Mouse (Mus musculus) brain, embryonic 14.5 days (tissue): Measurements from ENCODE around the gene Tmem121b.

Experiments
- CTCF ChIP-seq: fragments of 200-500 bp; IDR thresholded peaks from 2 replicates; pipeline ENCODE4 v1.5.1; 2012; ENCODE audit warnings: inconsistent platforms, mild to moderate bottlenecking, moderate library complexity, borderline replicate concordance; ENCODE audit not compliant: insufficient read depth, insufficient read length; ENCODE audit errors: extremely low read depth
- POLR2A ChIP-seq: fragments of 200-500 bp; IDR thresholded peaks from 2 replicates; pipeline ENCODE4 v1.6.1; 2012; ENCODE audit warnings: mild to moderate bottlenecking, inconsistent platforms, borderline replicate concordance; ENCODE audit not compliant: poor library complexity, insufficient read depth, insufficient read length, severe bottlenecking; ENCODE audit errors: extremely low read depth

DNA sequence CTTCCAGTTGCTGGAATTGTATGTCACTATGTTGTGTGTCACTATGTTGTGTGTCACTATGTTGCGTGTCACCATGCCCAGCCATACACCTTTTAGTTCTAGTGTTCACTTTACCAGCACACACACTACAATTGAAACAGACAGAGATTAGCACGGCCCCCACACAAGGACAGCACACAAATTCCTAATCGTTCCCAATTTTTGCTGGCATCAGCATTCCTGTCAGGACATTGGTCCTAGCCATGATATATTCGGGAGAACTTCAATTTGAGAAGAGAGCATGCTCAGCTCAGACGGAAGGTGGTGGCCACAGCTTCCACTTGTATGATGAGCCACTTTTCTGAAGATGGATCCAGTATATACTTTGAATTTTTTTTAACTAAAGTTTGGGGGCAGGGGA, 31.2 kb upstream of the Tmem121b start:
- TF ChIP-seq CTCF = no peak
- TF ChIP-seq POLR2A = no peak
